Mouse (Mus musculus): ENCODE results near the gene Cyp26a1. TPM values are rescaled to one million over a fixed set of nuclear protein-coding genes. Genes with fewer than 3 reads are reported as not detected.

The Cyp26a1 gene
- polyA plus RNA-seq, 2 experiments = 0.16 TPM; not detected in 1

- Histone ChIP-seq H3K27me3 (ENCODE audit: control insufficient read depth, insufficient read depth, low read length) (no peaks in the 10 kb centered on the region), H3K4me2 (ENCODE audit: low read depth) (no peak overlapping the region), H3K36me3 (replicated peaks; ENCODE audit: control insufficient read depth, insufficient read depth, low read depth) (no peaks in the 10 kb centered on the region), H3K4me1 (replicated peaks; ENCODE audit: control insufficient read depth in 2 of 2, insufficient read depth in 2 of 2, low read length in 1 of 2) (no peaks in the 10 kb centered on the region), H3K27ac (no peak overlapping the region), H3K9ac (replicated peaks) (no peak overlapping the region), H3K9me3 (ENCODE audit: control insufficient read depth, low read length) (no peaks in the 10 kb centered on the region), H3K4me3 (ENCODE audit: insufficient read depth in 1 of 2, low read depth in 2 of 2, low read length in 2 of 2) (no peak overlapping the region)
- TF ChIP-seq CTCF (IDR thresholded peaks at IDR 0.05; ENCODE audit: low read depth) (no peak), EP300 (IDR thresholded peaks at IDR 0.05; ENCODE audit: low read depth) (no peak)
- no peak for DNase-seq (ENCODE audit: low read depth in 3 of 3, low spot score in 3 of 3)
- 16% methylated on average over 7 of the region's 7 CpGs for WGBS (ENCODE audit: insufficient replicate concordance)
- no peak for ATAC-seq (ENCODE audit: insufficient read depth)
These were observed 42.4 kb downstream of the Cyp26a1 start for GRCm38 (mm10) chr19:37740043-37740442.

Other genes with a start within 250 kb of the Cyp26a1 start
- gene Exoc6, start 147.4 kb upstream of the Cyp26a1 start, polyA plus RNA-seq (2012; rRNA removed) = 11.4 and 17.3 TPM in 2 replicates
- gene Exoc6, start 147.4 kb upstream of the Cyp26a1 start, polyA plus RNA-seq (2014; fragmentation: Nextera tagmentation; extraction: Ambion mirVana) = 31.6 and 32.4 TPM in 2 replicates
- gene Cyp26c1, start 12.2 kb upstream of the Cyp26a1 start, polyA plus RNA-seq (2012; rRNA removed) = 0.01 and 0.03 TPM in 2 replicates
- gene Cyp26c1, start 12.2 kb upstream of the Cyp26a1 start, polyA plus RNA-seq (2014; fragmentation: Nextera tagmentation; extraction: Ambion mirVana) = not detected in 2 replicates